In the genomic region with DNA sequence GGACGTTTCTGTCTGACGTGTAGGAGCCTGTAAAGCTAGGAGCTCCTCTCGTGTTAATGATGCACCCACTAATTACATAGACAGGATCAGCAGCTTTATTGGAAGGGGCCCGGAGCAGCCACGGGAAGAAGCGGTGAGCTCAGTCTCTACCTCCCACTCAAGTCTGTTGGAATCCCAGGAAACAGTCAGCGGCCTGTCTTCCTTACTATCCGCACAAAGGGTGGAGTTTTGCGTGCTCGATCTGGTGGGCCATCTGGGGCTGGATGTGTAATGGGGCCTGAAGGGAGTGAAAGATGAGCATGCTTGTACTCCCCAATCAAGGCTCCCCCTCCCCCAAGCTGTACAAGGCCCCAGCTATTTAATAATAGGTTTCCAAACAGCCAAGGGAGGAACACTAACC, we compare ENCODE assay signal across 14 mouse cellular contexts. TPM values are rescaled to one million over a fixed set of nuclear protein-coding genes. Genes with fewer than 3 reads are reported as not detected.
A peak's percentile ranks its signal among the peaks of the same experiment; 100 is the strongest.
DNase-seq lines count a peak whose midpoint lies in the region; ATAC-seq and TF ChIP-seq lines count a peak whose summit lies in the region.
"Had no signal": no experiment of that assay in that cellular context is flagged by ENCODE, and none has a peak within 500 bp of the region (broad histone marks: within the 10 kb centered on the region; RNA-seq: fewer than 3 reads in every experiment).

No protein-coding gene starts in this region.

- H3K4me2 ChIP-seq in forebrain, embryonic 11.5 days (ENCODE audit: low read depth, low read length, severe bottlenecking) = no peak overlapping the region
- H3K4me2 ChIP-seq in limb, embryonic 13.5 days (replicated peaks) = no peak overlapping the region
- no peak overlapping the region for H3K4me2 ChIP-seq in stomach, postnatal 0 days (replicated peaks; ENCODE audit: low read depth)
- no peak overlapping the region for H3K4me2 ChIP-seq in midbrain, postnatal 0 days (ENCODE audit: low read depth, low read length, poor library complexity, severe bottlenecking)

- no peak for TF ChIP-seq CTCF in stomach, postnatal 0 days (IDR thresholded peaks at IDR 0.05; ENCODE audit: low read depth)
- no peak for TF ChIP-seq CTCF in midbrain, postnatal 0 days (IDR thresholded peaks at IDR 0.05)

- H3K27ac ChIP-seq in forebrain, embryonic 10.5 days = peak overlapping the region; percentile 32
- H3K27ac ChIP-seq in forebrain, embryonic 11.5 days (ENCODE audit: low read depth, low read length) = no peak overlapping the region
- H3K27ac ChIP-seq in limb, embryonic 13.5 days = peak overlapping the region; percentile 49; the same call in 1 of the 2 replicates
- no peak overlapping the region for H3K27ac ChIP-seq in limb, embryonic 10.5 days
- H3K27ac ChIP-seq in stomach, postnatal 0 days (replicated peaks) = peak overlapping the region; percentile 49
- H3K27ac ChIP-seq in midbrain, postnatal 0 days (ENCODE audit: low read depth, low read length) = no peak overlapping the region

- no peak overlapping the region for H3K4me3 ChIP-seq in forebrain, embryonic 10.5 days
- no peak overlapping the region for H3K4me3 ChIP-seq in forebrain, embryonic 11.5 days (ENCODE audit: low read depth, low read length)
- H3K4me3 ChIP-seq in limb, embryonic 13.5 days = no peak overlapping the region
- no peak overlapping the region for H3K4me3 ChIP-seq in limb, embryonic 10.5 days
- no peak overlapping the region for H3K4me3 ChIP-seq in stomach, postnatal 0 days (ENCODE audit: low read depth, low read length)
- H3K4me3 ChIP-seq in midbrain, postnatal 0 days (ENCODE audit: low read depth, low read length) = no peak overlapping the region
- H3K4me3 ChIP-seq: myocyte had no signal

- intact Hi-C loops in gastrocnemius, postnatal 36 days (cut with DNase I) = no loop called here

- no peak for ATAC-seq in forebrain, embryonic 11.5 days (replicated peaks; ENCODE audit: low FRiP score)
- ATAC-seq in limb, embryonic 13.5 days (ENCODE audit: low FRiP score, low read depth) = peak; percentile 36; the same call in 1 of the 2 replicates
- ATAC-seq in stomach, postnatal 0 days (ENCODE audit: low FRiP score, low TSS enrichment) = peak; percentile 26; the same call in 1 of the 2 replicates
- ATAC-seq in midbrain, postnatal 0 days (ENCODE audit: low FRiP score) = no peak

- no peaks in the 10 kb centered on the region for H3K27me3 ChIP-seq in forebrain, embryonic 10.5 days (ENCODE audit: poor library complexity, severe bottlenecking)
- H3K27me3 ChIP-seq in forebrain, embryonic 11.5 days (ENCODE audit: control insufficient read depth, insufficient read depth, low read length) = no peaks in the 10 kb centered on the region
- no peaks in the 10 kb centered on the region for H3K27me3 ChIP-seq in limb, embryonic 13.5 days
- H3K27me3 ChIP-seq in limb, embryonic 10.5 days (ENCODE audit: low read depth, poor library complexity, severe bottlenecking) = no peaks in the 10 kb centered on the region
- no peaks in the 10 kb centered on the region for H3K27me3 ChIP-seq in stomach, postnatal 0 days (ENCODE audit: control insufficient read depth, insufficient read depth, low read length)
- no peaks in the 10 kb centered on the region for H3K27me3 ChIP-seq in midbrain, postnatal 0 days (ENCODE audit: insufficient read depth, low read length)

- H3K36me3 ChIP-seq in forebrain, embryonic 10.5 days (replicated peaks) = no peaks in the 10 kb centered on the region
- no peaks in the 10 kb centered on the region for H3K36me3 ChIP-seq in forebrain, embryonic 11.5 days (ENCODE audit: control insufficient read depth, insufficient read depth, low read length)
- H3K36me3 ChIP-seq in limb, embryonic 13.5 days = no peaks in the 10 kb centered on the region
- no peaks in the 10 kb centered on the region for H3K36me3 ChIP-seq in limb, embryonic 10.5 days
- no peaks in the 10 kb centered on the region for H3K36me3 ChIP-seq in stomach, postnatal 0 days (ENCODE audit: control insufficient read depth, insufficient read depth, low read length)
- no peaks in the 10 kb centered on the region for H3K36me3 ChIP-seq in midbrain, postnatal 0 days (ENCODE audit: insufficient read depth, low read length)

- peaks cover 12% of the 10 kb centered on the region for H3K4me1 ChIP-seq in forebrain, embryonic 10.5 days
- no peaks in the 10 kb centered on the region for H3K4me1 ChIP-seq in forebrain, embryonic 11.5 days (replicated peaks; ENCODE audit: control insufficient read depth, insufficient read depth, low read length)
- peaks cover 19% of the 10 kb centered on the region for H3K4me1 ChIP-seq in limb, embryonic 13.5 days
- peaks cover 14% of the 10 kb centered on the region for H3K4me1 ChIP-seq in limb, embryonic 10.5 days
- no peaks in the 10 kb centered on the region for H3K4me1 ChIP-seq in stomach, postnatal 0 days (replicated peaks; ENCODE audit: control insufficient read depth, insufficient read depth)
- no peaks in the 10 kb centered on the region for H3K4me1 ChIP-seq in midbrain, postnatal 0 days (ENCODE audit: insufficient read depth, low read length)

- H3K9me3 ChIP-seq in forebrain, embryonic 10.5 days = no peaks in the 10 kb centered on the region
- H3K9me3 ChIP-seq in forebrain, embryonic 11.5 days (ENCODE audit: control insufficient read depth, low read length) = no peaks in the 10 kb centered on the region
- no peaks in the 10 kb centered on the region for H3K9me3 ChIP-seq in limb, embryonic 13.5 days
- H3K9me3 ChIP-seq in limb, embryonic 10.5 days (replicated peaks) = no peaks in the 10 kb centered on the region
- no peaks in the 10 kb centered on the region for H3K9me3 ChIP-seq in stomach, postnatal 0 days (ENCODE audit: control insufficient read depth, low read length)
- H3K9me3 ChIP-seq in midbrain, postnatal 0 days (ENCODE audit: low read length) = no peaks in the 10 kb centered on the region

- DNase-seq in forebrain, embryonic 10.5 days (ENCODE audit: extremely low spot score, low spot score) = no peak
- no peak for DNase-seq in forebrain, embryonic 11.5 days (ENCODE audit: low spot score)
- no peak for DNase-seq in limb, embryonic 10.5 days (ENCODE audit: low spot score)
- peak; percentile 63 for DNase-seq in layer of hippocampus, adult 9-11 months
- DNase-seq in stomach, postnatal 0 days (ENCODE audit: low spot score) = peak; percentile 28
- no peak for DNase-seq in midbrain, postnatal 0 days (ENCODE audit: low spot score)
- no peak for DNase-seq in gastrocnemius, postnatal 36 days
- DNase-seq: adrenal gland, postnatal 14 days; cerebellum, postnatal 14 days; heart, postnatal 14 days; left cerebral cortex, postnatal 4 days; lung, postnatal 10 days had no signal

- TF ChIP-seq EP300 in stomach, postnatal 0 days (optimal IDR thresholded peaks at IDR 0.05) = no peak

- 78% methylated on average over 10 of the region's 10 CpGs for WGBS in forebrain, embryonic 10.5 days
- WGBS in forebrain, embryonic 11.5 days = 69% methylated on average over 10 of the region's 10 CpGs
- WGBS in limb, embryonic 13.5 days = 46% methylated on average over 10 of the region's 10 CpGs
- 68% methylated on average over 10 of the region's 10 CpGs for WGBS in limb, embryonic 10.5 days
- WGBS in stomach, postnatal 0 days = 46% methylated on average over 10 of the region's 10 CpGs
- 62% methylated on average over 10 of the region's 10 CpGs for WGBS in midbrain, postnatal 0 days

- H3K9ac ChIP-seq in forebrain, embryonic 11.5 days (ENCODE audit: low read length) = no peak overlapping the region
- H3K9ac ChIP-seq in limb, embryonic 13.5 days = no peak overlapping the region
- no peak overlapping the region for H3K9ac ChIP-seq in stomach, postnatal 0 days (ENCODE audit: low read length)
- H3K9ac ChIP-seq in midbrain, postnatal 0 days (replicated peaks; ENCODE audit: low read length, poor library complexity, severe bottlenecking) = no peak overlapping the region

RNA-seq across cellular contexts. Expression of a gene that starts 44.3 kb away (rescaled TPM):
- polyA plus RNA-seq in forebrain, embryonic 10.5 days (2016; fragmentation: Nextera tagmentation; extraction: Ambion mirVana) = 647 and 664 TPM in 2 replicates
- 861 and 912 TPM in 2 replicates for polyA plus RNA-seq in forebrain, embryonic 11.5 days (2014; fragmentation: Nextera tagmentation; extraction: Ambion mirVana)
- polyA plus RNA-seq in limb, embryonic 13.5 days (2015; fragmentation: Nextera tagmentation; extraction: Ambion mirVana) = 670 and 694 TPM in 2 replicates
- 583 and 698 TPM in 2 replicates for polyA plus RNA-seq in limb, embryonic 10.5 days (2016; fragmentation: Nextera tagmentation; extraction: Ambion mirVana)
- polyA plus RNA-seq in stomach, postnatal 0 days (2015; fragmentation: Nextera tagmentation; extraction: Ambion mirVana) = 220 and 244 TPM in 2 replicates
- 917 and 1,042 TPM in 2 replicates for total RNA-seq in midbrain, postnatal 0 days (2014; rRNA removed)
- polyA plus RNA-seq in midbrain, postnatal 0 days (2015; fragmentation: Nextera tagmentation; extraction: Ambion mirVana) = 320 and 347 TPM in 2 replicates
- total RNA-seq in gastrocnemius, postnatal 36 days (2021) = 100 to 1,000 TPM; 193 to 194 TPM

Comparison
In these comparisons a context has a peak if more than half of its experiments do, and no peak if none do; other contexts are left out.
1. H3K27ac ChIP-seq: peak in forebrain, embryonic 10.5 days (single experiment), limb, embryonic 13.5 days (single experiment) and stomach, postnatal 0 days (single experiment); none in forebrain, embryonic 11.5 days (single experiment), limb, embryonic 10.5 days (single experiment) and midbrain, postnatal 0 days (single experiment).
2. DNase-seq: peak in layer of hippocampus, adult 9-11 months (single experiment) and stomach, postnatal 0 days (single experiment); none in forebrain, embryonic 10.5 days (single experiment), forebrain, embryonic 11.5 days (single experiment), limb, embryonic 10.5 days (single experiment), midbrain, postnatal 0 days (single experiment) and gastrocnemius, postnatal 36 days (0 of 2).
3. ATAC-seq: peak in limb, embryonic 13.5 days (single experiment) and stomach, postnatal 0 days (single experiment); none in forebrain, embryonic 11.5 days (single experiment) and midbrain, postnatal 0 days (single experiment).